Mouse (Mus musculus): Measurements from ENCODE around the gene Cdkal1. TPM values are rescaled to one million over a fixed set of nuclear protein-coding genes. Genes with fewer than 3 reads are reported as not detected.

Gene Cdkal1
- polyA plus RNA-seq, 1 experiment = 5.1 TPM

- Histone ChIP-seq H3K27me3 (ENCODE audit: control insufficient read depth, insufficient read depth, insufficient read length) (no peaks in the 10 kb centered on the region), H3K79me2 (ENCODE audit: control insufficient read depth, insufficient read depth) (no peaks in the 10 kb centered on the region), H3K36me3 (ENCODE audit: control insufficient read depth, insufficient read depth) (no peaks in the 10 kb centered on the region), H3ac (ENCODE audit: control insufficient read depth, insufficient read length, low read depth) (no peak overlapping the region), H3K4me3 (ENCODE audit: insufficient read depth, poor library complexity, severe bottlenecking) (no peak overlapping the region), H3K79me3 (ENCODE audit: low read depth) (no peaks in the 10 kb centered on the region)
- TF ChIP-seq MYOD1 (IDR thresholded peaks at IDR 0.05; ENCODE audit: control insufficient read depth, insufficient read length, low read depth) (no peak), CEBPB (IDR thresholded peaks at IDR 0.05; ENCODE audit: low read depth) (no peak), USF1 (IDR thresholded peaks at IDR 0.05; ENCODE audit: low read depth) (no peak), FOSL1 (IDR thresholded peaks at IDR 0.05; ENCODE audit: insufficient read depth, low read length, poor library complexity, severe bottlenecking) (no peak), MAX (IDR thresholded peaks at IDR 0.05) (no peak), MYOG (IDR thresholded peaks at IDR 0.05; ENCODE audit: control insufficient read depth, extremely low read depth, insufficient read length) (no peak), CTCF (IDR thresholded peaks at IDR 0.05; ENCODE audit: control insufficient read depth, insufficient read depth, insufficient read length) (no peak)
These were observed 167.6 kb downstream of the Cdkal1 start for GRCm38 (mm10) chr13:29687872-29688271.

GRCm38 (mm10) chr13:29679479-29680186, 175.8 kb downstream of the Cdkal1 start:
- H3K79me3 ChIP-seq (ENCODE audit: low read depth) = no peaks in the 10 kb centered on the region
- TF ChIP-seq USF1 (IDR thresholded peaks at IDR 0.05; ENCODE audit: low read depth) = no peak
- no peak for TF ChIP-seq CTCF (IDR thresholded peaks at IDR 0.05; ENCODE audit: control insufficient read depth, insufficient read depth, insufficient read length)
- no peak for TF ChIP-seq MYOG (IDR thresholded peaks at IDR 0.05; ENCODE audit: control insufficient read depth, extremely low read depth, insufficient read length)
- TF ChIP-seq CEBPB (IDR thresholded peaks at IDR 0.05; ENCODE audit: low read depth) = no peak
- TF ChIP-seq MYOD1 (IDR thresholded peaks at IDR 0.05; ENCODE audit: control insufficient read depth, insufficient read length, low read depth) = no peak
- no peak for TF ChIP-seq FOSL1 (IDR thresholded peaks at IDR 0.05; ENCODE audit: insufficient read depth, low read length, poor library complexity, severe bottlenecking)
- TF ChIP-seq MAX (IDR thresholded peaks at IDR 0.05) = no peak
- no peak overlapping the region for H3K4me3 ChIP-seq (ENCODE audit: insufficient read depth, poor library complexity, severe bottlenecking)
- no peaks in the 10 kb centered on the region for H3K27me3 ChIP-seq (ENCODE audit: control insufficient read depth, insufficient read depth, insufficient read length)
- H3K36me3 ChIP-seq (ENCODE audit: control insufficient read depth, insufficient read depth) = no peaks in the 10 kb centered on the region
- no peak overlapping the region for H3ac ChIP-seq (ENCODE audit: control insufficient read depth, insufficient read length, low read depth)
- no peaks in the 10 kb centered on the region for H3K79me2 ChIP-seq (ENCODE audit: control insufficient read depth, insufficient read depth)

GRCm38 (mm10) chr13:29677559-29677958, 177.9 kb downstream of the Cdkal1 start:
- TF ChIP-seq FOSL1 (IDR thresholded peaks at IDR 0.05; ENCODE audit: insufficient read depth, low read length, poor library complexity, severe bottlenecking) = no peak
- TF ChIP-seq CTCF (IDR thresholded peaks at IDR 0.05; ENCODE audit: control insufficient read depth, insufficient read depth, insufficient read length) = no peak
- TF ChIP-seq MYOG (IDR thresholded peaks at IDR 0.05; ENCODE audit: control insufficient read depth, extremely low read depth, insufficient read length) = no peak
- TF ChIP-seq USF1 (IDR thresholded peaks at IDR 0.05; ENCODE audit: low read depth) = no peak
- no peak for TF ChIP-seq MAX (IDR thresholded peaks at IDR 0.05)
- TF ChIP-seq MYOD1 (IDR thresholded peaks at IDR 0.05; ENCODE audit: control insufficient read depth, insufficient read length, low read depth) = no peak
- no peak for TF ChIP-seq CEBPB (IDR thresholded peaks at IDR 0.05; ENCODE audit: low read depth)
- Histone ChIP-seq H3K79me2 (ENCODE audit: control insufficient read depth, insufficient read depth) (no peaks in the 10 kb centered on the region), H3K27me3 (ENCODE audit: control insufficient read depth, insufficient read depth, insufficient read length) (no peaks in the 10 kb centered on the region), H3ac (ENCODE audit: control insufficient read depth, insufficient read length, low read depth) (no peak overlapping the region), H3K4me3 (ENCODE audit: insufficient read depth, poor library complexity, severe bottlenecking) (no peak overlapping the region), H3K79me3 (ENCODE audit: low read depth) (no peaks in the 10 kb centered on the region), H3K36me3 (ENCODE audit: control insufficient read depth, insufficient read depth) (no peaks in the 10 kb centered on the region)

GRCm38 (mm10) chr13:29670626-29671025, 184.8 kb downstream of the Cdkal1 start:
- Histone ChIP-seq H3K36me3 (ENCODE audit: control insufficient read depth, insufficient read depth) (no peaks in the 10 kb centered on the region), H3K4me3 (ENCODE audit: insufficient read depth, poor library complexity, severe bottlenecking) (no peak overlapping the region)
- TF ChIP-seq CTCF (IDR thresholded peaks at IDR 0.05; ENCODE audit: control insufficient read depth, insufficient read depth, insufficient read length) (no peak), USF1 (IDR thresholded peaks at IDR 0.05; ENCODE audit: low read depth) (no peak), MYOG (IDR thresholded peaks at IDR 0.05; ENCODE audit: control insufficient read depth, extremely low read depth, insufficient read length) (no peak), FOSL1 (IDR thresholded peaks at IDR 0.05; ENCODE audit: insufficient read depth, low read length, poor library complexity, severe bottlenecking) (no peak), MAX (IDR thresholded peaks at IDR 0.05) (no peak), MYOD1 (IDR thresholded peaks at IDR 0.05; ENCODE audit: control insufficient read depth, insufficient read length, low read depth) (no peak), CEBPB (IDR thresholded peaks at IDR 0.05; ENCODE audit: low read depth) (no peak)

GRCm38 (mm10) chr13:29663908-29664307, 191.6 kb downstream of the Cdkal1 start:
- Histone ChIP-seq H3K27me3 (ENCODE audit: control insufficient read depth, insufficient read depth, insufficient read length) (no peaks in the 10 kb centered on the region), H3ac (ENCODE audit: control insufficient read depth, insufficient read length, low read depth) (no peak overlapping the region), H3K36me3 (ENCODE audit: control insufficient read depth, insufficient read depth) (no peaks in the 10 kb centered on the region), H3K4me3 (ENCODE audit: insufficient read depth, poor library complexity, severe bottlenecking) (no peak overlapping the region), H3K79me2 (ENCODE audit: control insufficient read depth, insufficient read depth) (no peaks in the 10 kb centered on the region), H3K79me3 (ENCODE audit: low read depth) (no peaks in the 10 kb centered on the region)
- TF ChIP-seq MAX (IDR thresholded peaks at IDR 0.05) (no peak), FOSL1 (IDR thresholded peaks at IDR 0.05; ENCODE audit: insufficient read depth, low read length, poor library complexity, severe bottlenecking) (no peak), CTCF (IDR thresholded peaks at IDR 0.05; ENCODE audit: control insufficient read depth, insufficient read depth, insufficient read length) (no peak), CEBPB (IDR thresholded peaks at IDR 0.05; ENCODE audit: low read depth) (no peak), MYOG (IDR thresholded peaks at IDR 0.05; ENCODE audit: control insufficient read depth, extremely low read depth, insufficient read length) (no peak), MYOD1 (IDR thresholded peaks at IDR 0.05; ENCODE audit: control insufficient read depth, insufficient read length, low read depth) (no peak), USF1 (IDR thresholded peaks at IDR 0.05; ENCODE audit: low read depth) (no peak)

More at GRCm38 (mm10) chr13:29670626-29671025, 184.8 kb downstream of the Cdkal1 start:
- no peaks in the 10 kb centered on the region for H3K79me3 ChIP-seq (ENCODE audit: low read depth)
- H3ac ChIP-seq (ENCODE audit: control insufficient read depth, insufficient read length, low read depth) = no peak overlapping the region
- no peaks in the 10 kb centered on the region for H3K27me3 ChIP-seq (ENCODE audit: control insufficient read depth, insufficient read depth, insufficient read length)
- no peaks in the 10 kb centered on the region for H3K79me2 ChIP-seq (ENCODE audit: control insufficient read depth, insufficient read depth)
